Mouse (Mus musculus) testis, postnatal 10 days (tissue): ENCODE data around the gene Tmem234.

ENCODE experiments used
- DNase-seq: peaks from one replicate; pipeline ENCODE4 v3.0.0; 2021; ENCODE audit warnings: low spot score

Tmem234 gene

DNA sequence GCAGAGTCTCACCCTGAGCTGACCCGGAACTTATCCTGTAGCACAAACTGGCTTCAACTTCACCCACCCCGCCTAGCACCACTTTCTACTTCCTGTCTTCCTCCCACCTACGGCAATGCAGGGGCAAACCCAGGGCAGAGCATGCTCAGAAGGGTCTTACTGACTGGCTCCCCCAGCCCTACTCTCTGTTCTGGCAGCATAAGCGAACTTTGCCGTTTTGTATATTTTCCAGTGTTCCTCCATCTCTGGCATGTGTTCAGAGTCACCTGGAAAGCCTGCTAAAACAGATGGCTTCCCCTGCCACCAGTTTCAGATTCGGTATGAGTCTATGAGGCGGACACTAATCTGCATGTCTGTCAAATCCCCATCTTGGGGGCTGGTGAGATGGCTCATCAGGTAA is 20.1 kb upstream of the Tmem234 start:
- DNase-seq: no peak

DNA sequence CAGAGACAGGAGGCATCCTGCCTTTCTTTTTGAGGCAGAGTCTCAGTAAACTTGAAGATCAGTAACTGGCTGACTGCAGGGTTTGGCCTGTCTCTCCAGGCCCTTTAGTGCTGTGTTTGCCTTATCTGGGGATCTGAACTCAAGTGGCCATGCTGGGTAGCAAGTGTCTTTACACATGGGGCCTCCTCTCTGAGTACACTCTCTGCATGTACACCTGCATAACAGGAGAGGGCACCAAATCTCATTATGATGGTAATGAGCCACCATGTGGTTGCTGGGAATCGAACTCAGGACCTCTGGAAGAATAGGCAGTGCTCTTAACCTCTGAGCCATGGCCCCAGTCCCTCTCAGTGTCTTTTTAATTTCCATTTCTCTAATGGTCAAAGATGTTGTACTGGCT is 18.2 kb upstream of the Tmem234 start:
- no peak for DNase-seq

DNA sequence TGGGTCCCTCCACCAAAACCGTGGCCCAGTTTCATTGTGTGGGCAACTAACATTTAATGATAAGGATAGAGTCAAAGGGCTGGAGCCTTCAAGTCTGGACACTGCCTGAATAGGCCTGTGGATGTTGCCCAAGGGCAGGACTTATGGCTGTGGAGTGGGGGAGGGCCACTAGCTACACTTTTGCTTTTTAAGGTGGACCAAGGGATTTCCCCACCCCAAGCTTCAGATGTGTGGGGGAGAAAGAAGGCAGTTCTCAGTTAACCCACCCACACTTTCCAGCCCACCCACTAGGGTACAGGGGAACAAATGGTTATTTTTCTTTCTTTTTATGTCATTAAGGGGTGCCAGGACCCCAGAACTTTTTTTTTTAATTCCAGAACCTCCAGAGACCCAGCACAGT is 16.1 kb upstream of the Tmem234 start:
- no peak for DNase-seq

DNA sequence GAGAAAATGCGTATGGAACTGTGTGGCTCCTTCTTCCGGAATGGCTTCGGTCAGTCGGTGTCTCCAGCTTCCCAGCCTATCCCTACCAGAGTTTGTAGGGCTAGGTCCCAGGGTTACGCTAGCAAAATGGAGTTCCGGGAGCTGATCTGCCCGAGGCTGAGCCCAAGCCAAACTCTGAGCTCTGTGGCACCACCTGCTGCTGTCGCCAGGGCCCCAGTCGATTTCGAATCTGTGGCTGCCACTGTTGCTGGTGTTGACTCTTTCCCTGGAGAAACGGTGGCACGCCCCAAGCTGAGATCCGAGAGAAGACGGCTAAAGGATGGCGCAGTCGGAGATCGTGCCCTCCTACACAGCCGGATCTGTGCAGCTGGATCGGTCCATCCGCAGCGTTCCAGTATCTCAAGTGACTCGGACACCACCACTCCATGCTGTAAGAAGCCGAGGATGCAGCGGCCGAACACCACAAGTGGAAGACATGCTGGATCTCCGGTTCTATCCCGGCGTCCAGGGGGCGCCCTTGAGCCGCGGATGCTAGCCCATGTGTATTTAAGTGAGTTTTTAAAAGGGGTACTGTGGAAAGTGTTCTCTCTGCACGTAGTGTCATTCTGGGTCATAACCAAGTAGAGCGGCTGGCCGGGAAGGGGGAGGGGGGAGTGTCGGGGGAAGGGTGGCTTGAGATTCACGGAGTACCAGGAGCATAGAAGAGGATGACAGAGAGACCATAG is 15.4 kb upstream of the Tmem234 start:
- peak; percentile 92 for DNase-seq

DNA sequence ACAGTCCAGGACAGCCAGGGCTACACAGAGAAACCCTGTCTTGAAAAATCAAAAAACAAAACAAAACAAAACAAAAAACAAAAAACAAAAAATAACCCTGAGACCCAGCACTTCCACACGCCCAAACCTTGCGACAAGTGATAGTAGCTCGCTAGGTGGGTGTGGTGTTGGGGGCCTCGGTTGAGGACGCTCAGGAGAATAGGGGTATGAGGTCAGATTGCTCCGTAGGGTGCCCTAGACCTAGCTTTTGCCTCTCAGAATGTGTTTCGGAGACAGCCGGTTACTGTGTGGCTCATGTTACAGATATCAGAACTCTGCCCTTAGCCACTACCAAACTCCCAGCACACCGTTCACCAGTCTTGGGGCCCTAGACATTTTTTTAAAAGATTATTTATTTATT is 14.7 kb upstream of the Tmem234 start:
- no peak for DNase-seq

DNA sequence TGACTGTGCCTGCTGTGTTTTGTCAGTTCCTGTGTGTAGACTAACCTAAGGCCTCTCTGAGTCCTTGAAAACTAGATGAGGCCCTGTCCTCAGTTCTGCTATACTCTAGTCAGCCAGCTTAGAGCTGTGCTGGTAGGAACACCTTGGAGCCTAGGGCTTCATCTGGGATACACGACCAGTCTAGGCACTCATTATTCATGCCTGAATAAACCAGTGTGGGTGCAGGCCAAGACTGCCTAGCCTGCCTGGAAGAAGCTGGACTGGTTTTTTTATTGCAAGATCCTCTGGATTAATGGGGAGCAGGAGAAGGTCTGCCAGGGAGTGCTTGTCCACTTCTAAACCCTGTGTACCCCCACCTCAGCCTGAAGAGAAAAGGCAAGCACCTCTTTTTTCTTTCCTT is 13.5 kb upstream of the Tmem234 start:
- DNase-seq: no peak

DNA sequence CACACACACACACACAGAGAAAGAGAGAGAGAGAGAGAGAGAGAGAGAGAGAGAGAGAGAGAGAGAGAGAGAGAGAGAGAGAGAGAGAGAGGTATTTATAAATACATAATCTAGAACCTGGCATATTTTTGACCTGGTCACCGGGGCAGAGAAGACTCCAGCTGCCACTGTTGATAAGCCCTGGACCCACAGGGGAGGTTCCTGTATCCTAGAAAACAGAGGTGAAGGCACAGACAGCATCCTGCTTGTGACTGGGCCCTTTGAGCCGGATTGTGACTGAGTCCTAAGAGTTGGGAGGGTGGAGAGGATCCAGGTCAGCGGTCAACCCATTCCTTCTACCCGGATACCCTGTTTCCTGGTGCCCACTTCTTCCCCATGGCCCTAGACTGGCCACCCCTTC is 11.6 kb upstream of the Tmem234 start:
- no peak for DNase-seq

DNA sequence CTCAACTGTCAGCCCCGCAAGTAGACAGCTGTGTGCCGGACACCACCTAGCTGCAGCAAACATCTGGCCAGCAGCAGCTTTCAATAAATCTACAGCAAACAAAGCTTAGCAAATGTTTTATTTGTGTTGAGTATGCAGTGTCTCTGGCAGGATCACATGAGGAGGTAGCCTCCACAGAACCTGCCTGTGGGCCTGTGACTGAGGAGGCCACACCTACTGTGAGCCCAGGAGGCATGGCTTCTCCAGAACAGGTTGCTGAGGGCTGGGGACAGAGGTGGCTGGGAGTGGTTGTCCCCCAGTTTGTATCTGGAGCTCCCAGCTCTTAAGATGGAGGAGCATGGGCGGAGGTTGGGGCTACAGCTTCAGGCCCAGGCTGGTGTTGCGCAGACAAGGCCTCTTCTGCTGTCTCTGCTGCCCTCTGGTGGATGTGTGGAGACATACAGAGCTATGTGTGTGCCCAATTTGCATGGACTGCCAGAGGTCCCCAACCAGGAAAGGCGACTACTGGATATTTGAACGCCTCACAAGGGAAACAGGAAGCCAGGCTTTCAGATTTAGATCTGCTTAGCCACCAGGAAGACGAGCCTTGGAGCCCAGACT is 8.1 kb downstream of the Tmem234 start:
- DNase-seq: peak; percentile 85

DNA sequence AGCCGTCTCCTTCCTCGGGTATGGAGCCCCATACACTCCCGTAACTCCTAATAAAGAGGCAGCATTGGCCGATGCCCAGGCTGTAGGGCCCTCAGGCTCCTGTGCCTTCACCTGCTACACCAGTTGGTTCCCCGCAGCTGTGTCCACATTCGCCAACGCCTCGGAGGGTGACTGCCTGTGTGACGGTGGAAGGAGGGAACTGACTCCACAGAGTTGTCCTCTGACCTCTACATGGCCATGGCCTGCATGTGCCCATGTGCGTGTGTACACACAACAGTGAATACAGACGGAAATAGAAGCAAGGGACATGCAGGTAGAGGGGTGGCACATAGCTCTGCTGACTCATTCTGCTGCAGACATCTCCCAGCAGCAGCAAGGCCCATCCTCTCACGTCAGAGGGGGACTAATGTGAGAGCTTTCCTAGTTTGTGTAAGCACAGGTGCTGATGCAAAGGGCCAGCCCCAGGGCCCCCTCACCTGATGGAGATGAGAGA is 8.7 kb downstream of the Tmem234 start:
- DNase-seq: no peak

DNA sequence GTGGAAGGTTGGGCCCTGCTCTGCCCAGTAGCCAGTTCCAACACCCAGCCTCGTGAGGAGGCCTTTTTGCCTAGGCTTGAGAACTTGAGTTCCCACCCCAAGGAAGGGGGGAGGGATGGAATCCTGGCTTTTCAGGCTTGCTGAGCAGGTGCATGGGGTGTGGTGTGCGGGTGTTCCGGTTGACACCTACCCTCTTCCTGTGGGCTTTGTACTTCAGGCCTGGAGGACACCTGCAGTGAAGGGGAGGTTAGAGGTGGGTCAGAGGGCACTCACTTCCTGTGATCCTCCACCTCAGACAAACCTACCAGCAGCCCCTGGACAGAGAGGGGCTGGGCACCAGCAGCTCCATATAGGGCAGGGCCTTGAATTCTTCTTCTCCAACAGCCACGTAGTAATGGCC is 9.6 kb downstream of the Tmem234 start:
- no peak for DNase-seq

DNA sequence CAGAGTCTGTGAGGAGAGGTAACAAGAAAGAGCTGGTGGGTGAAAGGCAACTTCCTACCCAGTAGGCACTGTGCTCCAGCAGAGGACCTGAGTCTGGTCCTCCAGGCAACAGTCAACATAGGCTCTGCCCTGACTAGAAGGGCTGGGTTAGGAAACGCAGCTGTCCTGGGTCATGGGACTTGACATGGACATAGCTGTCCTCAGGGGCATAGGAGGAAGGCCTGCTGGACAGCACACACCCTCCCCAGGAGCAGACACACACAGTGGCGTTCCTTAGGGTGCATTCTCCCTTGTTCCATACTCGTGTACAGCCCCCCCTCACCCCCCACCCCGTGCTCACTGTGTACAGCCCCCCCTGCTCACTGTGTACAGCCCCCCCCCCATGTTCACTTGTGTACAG is 10.0 kb downstream of the Tmem234 start:
- no peak for DNase-seq

DNA sequence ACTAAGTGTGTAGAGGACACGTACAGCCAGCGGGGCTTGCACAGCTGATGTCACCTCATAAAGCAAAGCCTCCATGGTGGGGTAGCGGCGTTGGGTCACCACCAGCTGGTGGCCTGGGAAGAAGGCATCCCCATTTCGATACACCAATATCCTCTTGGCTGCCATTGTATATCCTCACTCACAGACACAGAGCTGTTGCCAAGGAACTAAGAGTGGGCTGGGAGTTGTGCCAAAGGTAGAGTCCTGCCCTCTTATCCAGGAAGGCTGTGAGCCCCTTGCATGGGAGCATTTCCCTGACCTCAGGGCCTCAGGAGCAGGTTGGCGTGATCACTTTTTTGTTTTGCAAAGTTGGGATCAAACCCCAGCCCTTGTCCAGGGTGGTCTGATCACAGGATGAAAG is 13.6 kb downstream of the Tmem234 start, which contains the start of gene Dcdc2b:
TSS of gene Dcdc2b (minus strand) at position 165 of the 400 bp plus-strand sequence.
- DNase-seq: no peak

DNA sequence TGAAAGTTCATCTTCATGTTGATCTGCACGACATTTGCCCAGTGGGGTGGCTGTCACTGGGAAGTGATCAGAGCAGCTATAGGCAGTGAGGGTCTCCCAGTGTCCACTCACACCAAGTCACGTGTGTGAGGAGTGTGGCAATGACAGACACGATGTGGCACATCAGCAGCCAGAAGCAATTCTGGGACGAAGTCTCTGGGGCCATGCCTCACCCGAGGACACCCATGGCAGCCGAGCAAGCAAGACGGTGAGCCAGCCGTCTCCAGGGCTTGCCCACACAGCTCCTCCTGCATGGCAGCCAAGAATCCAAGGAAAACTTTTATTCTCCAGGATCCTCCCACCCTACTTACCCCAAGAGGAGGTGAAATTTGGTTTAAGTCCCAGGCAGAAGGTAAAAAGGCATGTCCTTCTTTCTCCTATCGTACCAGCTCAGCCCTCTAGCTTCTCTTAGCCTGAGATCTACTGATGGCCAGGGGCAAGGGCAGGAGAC is 15.4 kb downstream of the Tmem234 start:
- DNase-seq: no peak

DNA sequence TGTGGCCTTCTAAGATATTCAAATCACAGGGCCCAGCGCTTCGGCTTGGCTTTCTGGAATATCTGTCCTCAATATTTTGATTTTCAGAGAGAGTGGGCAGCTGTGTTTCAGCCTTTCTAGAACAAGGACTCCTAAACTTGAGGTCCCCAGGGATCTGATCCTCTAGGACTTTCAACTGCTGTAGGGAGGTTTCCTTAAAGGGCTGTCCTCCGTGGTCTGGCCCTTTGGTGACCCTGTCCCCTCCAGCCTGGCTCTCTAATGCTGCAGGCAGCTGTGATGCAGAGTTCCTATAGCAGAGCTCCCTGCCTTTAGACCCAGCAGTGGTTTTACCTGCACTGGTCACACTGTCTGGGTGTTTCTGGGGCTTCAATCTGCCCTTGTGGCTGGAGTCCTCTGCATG is 16.2 kb downstream of the Tmem234 start:
- DNase-seq: no peak

DNA sequence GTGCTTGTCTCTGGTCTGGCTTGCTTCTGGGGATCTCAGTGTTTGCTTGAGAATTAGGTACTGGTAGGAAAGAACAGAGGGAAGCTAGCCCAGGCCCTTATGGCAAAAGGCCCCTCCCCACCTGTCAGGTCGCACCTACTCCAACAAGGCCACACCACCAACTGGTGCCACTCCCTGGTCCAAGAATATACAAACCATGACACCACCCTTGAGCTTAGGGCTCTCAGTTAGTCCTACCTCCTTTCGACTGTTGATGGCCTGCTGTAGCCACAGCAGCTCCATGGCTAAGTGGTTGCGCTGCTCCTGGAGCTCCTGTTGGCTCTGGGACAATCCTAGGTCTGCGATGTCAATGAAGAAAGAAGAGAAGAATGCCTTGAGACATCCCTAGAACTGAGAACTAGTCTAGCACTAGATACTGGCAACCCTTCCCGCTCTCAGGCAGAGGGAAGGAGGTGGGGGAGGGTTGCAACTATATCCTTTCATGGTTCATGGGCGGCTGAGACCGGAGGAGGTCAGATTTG is 16.7 kb downstream of the Tmem234 start:
- no peak for DNase-seq

DNA sequence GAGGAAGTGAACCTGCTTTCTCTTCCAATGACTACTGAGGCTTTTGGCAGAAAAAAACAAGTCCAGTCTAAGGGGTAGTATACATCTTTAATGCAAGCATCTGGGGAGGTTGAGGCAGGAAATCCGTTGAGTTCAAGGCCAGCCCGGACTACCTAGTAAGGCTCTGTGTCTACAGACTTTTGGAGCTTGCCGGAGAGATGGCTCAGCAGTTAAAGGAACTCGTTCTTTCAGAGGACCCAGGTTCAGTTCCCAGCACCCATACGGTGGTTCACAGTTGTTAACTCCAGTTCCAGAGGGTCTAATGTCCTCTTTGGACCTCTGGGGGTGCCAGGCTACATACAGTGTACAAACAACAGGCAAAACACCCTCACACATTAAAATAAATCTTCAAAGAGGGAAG is 17.6 kb downstream of the Tmem234 start:
- DNase-seq: no peak

DNA sequence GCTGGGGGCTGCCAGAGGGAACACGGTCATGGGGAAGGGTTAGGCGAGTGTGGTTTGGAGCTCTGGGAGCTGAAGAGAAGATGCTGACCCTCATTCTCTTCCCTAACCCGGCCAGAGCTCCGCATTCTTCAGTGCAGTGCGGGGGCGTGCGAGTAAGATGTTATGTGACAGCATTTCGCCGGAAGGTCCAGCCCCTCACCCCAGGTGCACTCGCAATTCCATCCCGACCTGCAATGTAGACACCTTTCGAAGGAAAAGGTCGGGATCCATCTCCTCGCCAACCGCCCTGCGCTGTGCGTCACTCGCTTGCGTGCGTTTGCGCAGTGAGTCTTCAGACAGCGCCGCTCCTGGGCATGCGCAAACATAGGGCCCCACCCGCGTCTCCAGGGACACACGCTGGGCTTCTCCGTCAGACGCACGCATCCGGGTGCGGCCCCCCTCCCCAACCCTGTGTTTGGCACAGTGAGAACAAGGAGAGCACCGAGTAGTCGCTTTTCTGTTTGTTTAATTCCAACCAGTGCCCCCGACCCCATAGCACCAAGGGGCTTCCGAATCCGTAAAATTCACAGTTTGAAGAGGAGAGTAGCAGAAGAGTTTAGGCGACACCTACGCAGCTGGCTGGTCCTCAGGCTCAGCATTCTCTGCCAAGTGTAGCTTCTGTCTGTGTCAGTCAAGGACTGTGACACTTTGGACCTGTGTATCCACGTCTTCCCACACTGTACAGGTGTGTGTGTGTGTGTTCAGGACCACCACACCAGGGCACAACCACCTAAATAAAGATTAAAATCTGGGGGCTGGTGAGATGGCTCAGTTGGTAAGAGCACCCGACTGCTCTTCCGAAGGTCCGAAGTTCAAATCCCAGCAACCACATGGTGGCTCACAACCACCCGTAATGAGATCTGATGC is 18.6 kb downstream of the Tmem234 start, which contains the start of gene Iqcc:
TSS of gene Iqcc (minus strand) at position 314 of the 906 bp plus-strand sequence.
- peak; percentile 95 for DNase-seq

DNA sequence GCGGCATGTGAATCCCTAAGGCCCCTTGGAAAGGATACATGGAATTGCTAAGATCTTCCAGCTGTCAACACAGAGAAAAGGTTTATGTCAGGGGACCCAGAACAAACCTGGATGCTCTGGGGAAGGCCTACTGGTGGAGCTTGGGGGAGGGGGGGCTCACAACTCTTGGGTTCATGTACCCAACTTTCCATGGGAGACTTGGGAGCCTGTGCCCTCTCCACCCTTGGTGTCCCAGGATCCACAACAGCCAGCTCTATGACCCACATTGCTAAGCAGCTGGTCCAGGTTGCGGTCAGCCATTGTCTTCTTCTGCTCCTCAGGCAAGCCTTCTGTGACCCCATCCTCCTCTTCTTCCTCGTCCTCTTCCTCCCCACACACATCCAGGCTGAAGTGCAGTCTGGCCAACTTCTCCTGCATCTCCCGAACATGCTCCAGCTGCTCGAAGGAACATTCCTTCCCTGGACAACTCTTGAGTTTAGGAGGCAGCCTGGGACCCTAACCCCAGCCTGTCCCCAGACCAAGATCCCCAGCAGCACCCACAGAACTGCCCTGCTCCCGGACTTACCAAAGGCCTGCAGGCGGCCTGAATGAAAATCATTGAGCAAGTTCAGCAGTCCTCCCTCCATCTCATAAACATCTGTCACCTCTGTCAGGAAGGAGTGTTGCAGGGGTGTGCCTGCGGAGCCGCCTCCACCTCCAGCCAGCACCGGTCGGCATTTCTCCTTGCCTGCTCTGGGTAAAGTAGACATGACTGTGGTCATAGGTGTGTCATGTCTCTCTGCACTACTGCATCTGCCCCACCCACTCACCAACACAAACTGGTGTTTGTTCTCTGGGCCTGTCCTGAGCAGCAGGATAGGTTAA is 20.2 kb downstream of the Tmem234 start:
- no peak for DNase-seq

DNA sequence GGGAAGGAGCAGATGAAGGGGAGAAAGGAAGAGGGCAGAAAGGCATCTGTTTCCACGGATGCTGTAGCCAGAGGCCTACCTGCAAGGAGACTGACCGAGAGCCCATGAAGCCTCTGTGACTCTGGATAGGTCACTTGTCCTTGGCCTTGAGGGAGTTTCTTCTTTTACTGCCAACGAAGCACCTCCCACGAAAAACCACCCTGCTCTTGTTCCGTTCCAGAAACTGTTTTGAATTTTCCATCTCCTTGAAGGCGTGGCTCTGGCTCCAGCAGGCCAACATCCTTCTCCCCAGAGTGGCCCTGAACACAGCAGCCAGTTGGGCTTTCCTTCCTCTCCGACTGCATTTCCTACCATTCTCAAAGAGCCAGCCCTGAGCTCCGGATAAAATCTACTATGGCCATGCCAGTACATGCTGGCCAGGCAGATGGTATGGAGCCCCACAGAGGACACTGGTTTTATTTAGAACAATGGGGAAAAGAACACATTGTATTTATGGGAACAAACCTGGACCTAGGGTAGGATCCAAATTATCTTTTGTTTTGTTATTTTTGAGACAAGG is 20.9 kb downstream of the Tmem234 start:
- DNase-seq: no peak

DNA sequence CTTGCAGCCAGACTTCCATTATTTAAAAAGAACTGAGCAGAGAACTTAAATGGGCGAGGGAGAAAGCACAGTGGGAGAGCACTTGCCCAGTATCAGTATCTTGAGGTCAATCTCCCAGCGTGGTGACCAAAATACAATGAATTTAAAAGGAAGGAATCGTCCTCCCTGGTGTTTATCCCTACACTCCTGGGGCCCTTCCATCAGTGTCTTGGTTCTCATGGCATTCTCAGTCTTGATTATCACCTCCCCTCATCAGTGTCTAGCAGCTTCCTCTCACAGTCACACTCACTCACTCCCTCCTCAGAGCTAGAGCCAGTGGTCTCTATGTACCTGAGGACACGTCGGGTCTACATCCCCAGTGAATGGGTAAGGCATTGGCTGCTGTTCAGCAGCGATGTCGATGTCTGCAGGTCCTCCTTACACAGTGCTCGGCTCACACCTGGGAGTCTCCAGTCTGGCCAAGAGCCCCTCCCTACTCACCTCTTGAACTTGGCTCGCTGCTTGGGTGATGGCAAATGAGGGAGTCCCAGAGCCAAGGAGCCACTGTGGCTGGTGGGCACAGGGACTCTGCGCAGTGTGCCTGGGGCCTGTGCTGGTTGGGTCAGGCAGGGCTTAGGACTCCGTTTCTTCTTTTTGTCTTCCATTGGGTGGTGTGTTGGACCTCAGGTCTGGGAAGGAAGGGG is 21.8 kb downstream of the Tmem234 start:
- no peak for DNase-seq
